In genomic region chr3:59062141-59062540, GRCm38 (mm10) we compare ENCODE assay signal across 17 mouse cellular contexts. TPM values are rescaled to one million over a fixed set of nuclear protein-coding genes. Genes with fewer than 3 reads are reported as not detected.
"Had no signal": no experiment of that assay in that cellular context is flagged by ENCODE, and none has a peak within 500 bp of the region (broad histone marks: within the 10 kb centered on the region; RNA-seq: fewer than 3 reads in every experiment).

No protein-coding gene starts in this region.

- ATAC-seq: liver, postnatal 0 days; lung, postnatal 0 days; midbrain, embryonic 13.5 days; midbrain, embryonic 16.5 days had no signal

- DNase-seq: kidney, adult 8-10 months; kidney, postnatal 10 days; kidney, postnatal 36 days; layer of hippocampus, postnatal 36 days; left cerebral cortex, postnatal 4 days; liver, postnatal 0 days; lung, embryonic 14.5 days; thymus, postnatal 25 days had no signal

RNA-seq across cellular contexts. Expression of gene Gpr171, which starts 39.5 kb away (rescaled TPM):
- total RNA-seq: layer of hippocampus, adult 8-10 months; layer of hippocampus, postnatal 10 days; layer of hippocampus, postnatal 36 days; left cerebral cortex, adult 2 months; left cerebral cortex, postnatal 10 days; left cerebral cortex, postnatal 4 days had no signal
- polyA plus RNA-seq: myocyte; testis, adult 2 months had no signal
